Mouse (Mus musculus): ENCODE measurements around the gene Dydc2.

DNA sequence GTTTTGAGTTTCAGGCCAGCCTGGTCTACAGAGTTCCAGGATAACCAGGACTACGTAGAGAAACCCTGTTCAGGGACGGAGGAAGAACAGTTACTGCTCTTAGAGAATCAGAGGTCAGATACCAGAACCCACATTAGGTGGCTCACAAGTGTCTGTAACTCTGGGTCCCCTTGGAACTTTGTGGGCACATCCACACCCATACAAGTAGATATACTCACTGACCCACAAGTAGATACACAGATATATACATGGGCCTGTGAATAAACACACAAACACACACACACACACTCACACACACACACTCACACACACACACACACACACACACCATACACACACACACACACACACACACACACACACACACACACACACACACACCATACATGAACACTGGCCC is 43.9 kb downstream of the Dydc2 start:
- TF ChIP-seq POLR2A (IDR thresholded peaks at IDR 0.05; ENCODE audit: borderline replicate concordance, control insufficient read depth, low read depth, low read length) (no peak), CTCF (IDR thresholded peaks at IDR 0.05; ENCODE audit: control insufficient read depth, insufficient read depth, low read length) (no peak)

Measured in bone marrow, adult 2 months (tissue).